Mouse (Mus musculus) liver, adult (tissue): ENCODE results near the gene Crocc.

ENCODE experiments used
- GATA4 ChIP-seq: IDR thresholded peaks from 2 replicates; pipeline ENCODE4 v1.6.1; 2014; ENCODE audit warnings: mild to moderate bottlenecking, low read length; ENCODE audit not compliant: insufficient replicate concordance

Crocc gene

DNA sequence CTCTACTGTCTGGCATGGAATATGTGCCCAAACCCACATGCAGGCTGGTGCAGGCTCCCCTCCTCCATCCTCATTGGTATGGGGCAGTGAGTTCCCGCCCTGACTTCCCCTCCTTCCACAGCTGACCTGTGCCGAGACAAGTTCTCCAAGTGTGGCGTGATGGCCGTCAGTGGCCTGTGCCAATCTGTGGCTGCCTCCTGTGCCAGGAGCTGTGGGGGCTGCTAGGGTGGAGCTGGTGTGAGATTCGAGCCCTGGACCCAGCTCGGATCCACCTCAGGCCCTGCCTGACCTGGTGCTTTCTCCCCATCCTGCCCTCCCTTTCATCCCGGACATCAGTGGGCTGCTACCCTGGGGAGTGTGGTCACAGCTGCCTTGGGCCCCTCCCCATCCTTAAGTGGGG is 45.0 kb downstream of the Crocc start:
- TF ChIP-seq GATA4: no peak

DNA sequence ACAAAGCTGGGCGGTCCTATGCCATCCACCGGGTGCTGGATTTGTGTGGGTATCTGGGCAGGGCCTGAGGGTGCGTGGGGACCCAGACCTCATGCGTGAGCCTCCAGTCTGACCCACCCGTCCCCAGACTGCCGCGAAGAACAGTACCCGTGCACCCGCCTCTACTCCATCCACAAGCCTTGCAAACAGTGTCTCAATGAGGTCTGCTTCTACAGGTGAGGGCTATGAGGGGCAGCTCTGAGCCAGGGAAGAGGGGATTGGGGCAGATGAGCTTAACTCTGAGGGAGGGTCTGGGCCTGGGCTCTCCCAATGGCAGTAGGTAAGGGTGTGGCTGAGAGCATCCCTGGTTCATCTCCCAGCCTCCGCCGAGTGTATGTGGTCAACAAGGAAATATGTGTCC is 45.5 kb downstream of the Crocc start:
- TF ChIP-seq GATA4: no peak

DNA sequence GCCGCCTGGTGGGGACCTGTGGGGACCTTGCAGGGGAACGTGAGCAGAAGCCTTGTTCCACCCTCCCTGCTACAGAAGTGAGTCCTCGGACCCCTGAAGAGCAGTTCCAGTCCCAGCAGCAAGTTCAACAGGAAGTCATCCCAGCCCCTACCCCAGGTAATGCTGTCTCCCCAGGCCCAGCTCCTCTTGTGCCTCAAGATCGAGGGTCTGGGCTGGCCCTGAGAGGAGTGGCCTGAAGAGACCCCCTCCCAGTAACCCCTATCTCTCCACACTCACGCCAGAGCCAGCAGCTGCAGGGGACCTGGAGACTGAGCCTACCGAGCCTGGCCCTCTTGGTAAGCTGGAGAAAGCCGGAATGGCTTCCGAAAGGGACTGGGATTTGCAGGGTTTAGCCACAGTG is 46.2 kb downstream of the Crocc start:
- no peak for TF ChIP-seq GATA4

DNA sequence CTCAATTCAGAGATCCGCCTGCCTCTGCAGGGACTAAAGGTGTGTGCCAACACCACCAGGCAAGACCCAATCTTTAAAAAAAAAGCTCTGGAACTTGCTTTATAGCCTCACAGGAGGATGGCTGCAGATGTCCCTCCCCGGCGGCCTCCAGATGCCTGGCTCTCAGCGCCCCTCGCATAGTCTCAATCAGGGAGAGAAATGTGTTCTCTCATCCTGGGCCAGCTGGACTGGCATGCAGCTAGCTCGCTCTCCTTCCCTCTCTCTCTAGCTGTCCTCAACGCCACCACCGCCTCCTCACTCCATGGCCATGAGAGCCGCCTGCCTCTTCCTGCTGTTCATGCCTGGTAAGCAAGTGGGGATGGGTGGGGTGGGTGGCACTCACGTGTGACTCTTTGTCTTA is 47.8 kb downstream of the Crocc start:
- no peak for TF ChIP-seq GATA4

DNA sequence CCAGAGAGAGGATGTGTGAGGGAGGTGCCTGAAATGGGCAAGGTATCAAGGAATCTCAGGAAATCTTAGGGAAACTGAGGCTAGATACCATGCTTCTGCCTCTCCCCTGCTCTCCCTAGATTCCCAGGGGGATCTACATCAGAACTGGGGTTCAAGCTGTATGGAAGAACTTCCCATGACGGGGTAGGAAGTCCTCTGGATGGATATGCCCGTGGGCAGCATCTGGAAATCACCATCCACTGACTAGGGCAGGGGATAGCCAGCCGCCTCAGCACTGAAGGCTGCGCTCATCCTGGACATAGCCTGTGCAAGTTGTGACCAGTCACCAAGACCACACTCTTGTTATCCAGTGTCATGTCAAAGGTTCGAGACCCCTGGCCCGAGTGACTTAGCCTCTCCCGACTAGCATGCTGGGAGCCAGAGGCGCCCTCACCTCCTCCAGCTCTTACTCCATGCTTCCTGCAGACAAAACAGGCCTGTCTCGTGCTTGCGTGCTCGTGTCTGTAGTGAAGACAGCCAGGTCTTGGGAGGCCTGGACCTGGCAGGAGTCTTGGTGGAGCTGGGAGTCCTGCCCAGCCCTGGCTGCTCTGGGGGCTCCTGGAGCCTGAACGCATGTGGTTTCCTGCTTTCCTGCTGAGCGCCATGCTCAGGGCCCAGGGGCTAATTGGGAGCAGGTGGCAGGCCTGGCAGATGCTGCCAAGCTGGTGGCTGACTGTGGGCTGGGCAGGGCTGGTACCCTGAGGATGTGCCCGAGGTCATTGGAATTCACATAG is 48.6 kb downstream of the Crocc start:
- no peak for TF ChIP-seq GATA4

DNA sequence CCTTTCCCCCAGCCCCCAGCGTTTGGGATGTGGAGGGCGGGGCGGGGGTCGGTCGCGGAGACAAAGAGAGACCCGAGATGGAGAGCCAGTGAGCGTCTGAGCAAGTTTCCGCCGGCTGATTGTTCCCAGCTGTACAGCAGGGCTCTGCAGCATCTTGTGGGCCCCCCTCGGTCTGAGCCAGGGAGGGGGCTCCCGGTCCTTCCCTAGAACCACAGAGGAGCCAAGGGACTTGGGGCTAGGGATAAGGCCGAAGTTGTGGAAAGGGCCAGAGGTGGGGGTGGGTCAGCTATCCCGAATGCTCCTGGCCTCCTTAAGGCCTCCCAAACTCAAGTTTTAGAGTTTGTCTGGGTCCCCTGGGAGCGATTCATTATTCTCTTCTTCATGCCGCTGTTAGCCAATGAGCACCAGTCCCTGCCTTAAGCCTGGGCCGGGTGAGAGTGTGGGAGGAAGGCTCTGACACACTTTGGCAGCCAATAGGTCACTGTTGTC is 49.4 kb downstream of the Crocc start:
- no peak for TF ChIP-seq GATA4

DNA sequence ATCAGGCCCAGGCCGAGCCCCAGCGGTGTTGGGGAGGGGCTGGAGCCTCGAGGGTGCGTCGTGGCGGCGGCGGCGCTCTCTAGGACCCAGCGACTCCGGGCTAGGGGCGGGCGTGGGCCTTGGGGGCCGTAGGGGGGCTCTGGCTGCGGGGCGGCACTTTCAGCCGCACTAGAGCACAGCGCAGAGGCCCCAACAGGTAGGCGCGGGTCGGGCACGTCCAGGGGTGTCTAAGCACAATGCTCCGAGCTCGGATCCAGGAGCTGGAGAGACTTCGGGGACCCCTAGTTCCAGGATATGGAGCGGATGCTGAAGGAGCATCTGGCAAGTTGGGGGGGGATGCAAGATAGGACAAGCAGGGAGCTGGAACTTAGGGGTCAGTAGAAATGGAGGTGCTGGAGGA is 49.8 kb downstream of the Crocc start:
- TF ChIP-seq GATA4: no peak

DNA sequence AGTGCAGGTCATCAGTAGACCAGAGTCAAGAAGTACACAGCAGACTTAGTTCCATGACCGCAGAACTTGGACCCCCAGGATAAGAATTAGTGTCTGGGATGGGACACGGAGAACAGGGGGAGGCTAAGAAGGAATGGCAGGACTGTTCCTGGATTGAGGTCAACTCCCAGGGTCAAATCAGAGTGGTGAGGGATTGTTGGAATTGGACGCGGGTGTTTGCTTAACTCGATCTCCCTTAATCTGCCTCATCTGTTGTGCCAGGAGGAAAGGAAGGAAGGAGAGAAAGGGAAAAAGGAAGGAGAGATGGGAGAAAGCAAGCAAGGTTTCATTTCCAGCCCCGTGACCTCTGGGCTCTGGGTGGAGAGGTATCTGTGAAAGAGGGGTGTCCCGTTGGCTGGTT is 50.2 kb downstream of the Crocc start, which contains the start of gene Mfap2:
TSS of gene Mfap2 (plus strand) at position 301 of the 400 bp plus-strand sequence.
- TF ChIP-seq GATA4: no peak

DNA sequence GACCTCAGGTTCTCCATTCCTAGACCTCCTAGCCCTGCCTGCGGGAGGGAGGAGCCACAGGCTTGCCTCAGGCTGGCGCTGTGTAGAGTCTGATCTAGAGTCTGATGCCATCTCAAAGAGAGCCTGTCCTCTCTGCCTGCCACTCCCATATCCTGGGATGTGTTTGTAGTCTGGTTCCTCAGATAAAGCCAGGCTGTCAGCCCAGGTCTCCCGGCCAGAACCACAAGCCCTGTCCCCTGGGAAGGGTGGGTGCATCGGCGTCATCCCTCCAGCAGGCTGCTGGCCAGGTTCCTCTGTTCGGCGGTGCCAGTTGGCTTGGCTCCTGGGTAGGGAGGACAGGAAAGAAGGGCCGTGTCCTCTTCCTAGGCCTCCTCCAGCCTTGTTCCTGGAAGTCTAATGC is 52.3 kb downstream of the Crocc start:
- no peak for TF ChIP-seq GATA4

DNA sequence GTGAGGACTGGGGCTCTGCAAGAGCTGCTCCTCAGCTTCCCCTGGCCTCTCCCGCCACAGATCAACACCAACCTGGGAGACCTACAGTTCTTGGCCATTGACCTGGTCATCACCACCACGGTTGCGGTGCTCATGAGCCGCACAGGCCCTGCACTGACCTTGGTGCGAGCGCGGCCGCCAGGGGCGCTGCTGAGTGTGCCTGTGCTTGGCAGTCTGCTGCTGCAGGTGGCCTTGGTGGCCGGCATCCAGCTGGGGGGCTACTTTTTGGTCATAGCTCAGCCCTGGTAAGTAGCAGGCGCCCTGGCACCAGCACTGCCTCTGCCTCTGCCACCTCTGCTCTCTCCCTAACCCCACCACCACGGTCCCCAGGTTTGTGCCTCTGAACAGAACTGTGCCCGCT is 54.4 kb downstream of the Crocc start:
- no peak for TF ChIP-seq GATA4

DNA sequence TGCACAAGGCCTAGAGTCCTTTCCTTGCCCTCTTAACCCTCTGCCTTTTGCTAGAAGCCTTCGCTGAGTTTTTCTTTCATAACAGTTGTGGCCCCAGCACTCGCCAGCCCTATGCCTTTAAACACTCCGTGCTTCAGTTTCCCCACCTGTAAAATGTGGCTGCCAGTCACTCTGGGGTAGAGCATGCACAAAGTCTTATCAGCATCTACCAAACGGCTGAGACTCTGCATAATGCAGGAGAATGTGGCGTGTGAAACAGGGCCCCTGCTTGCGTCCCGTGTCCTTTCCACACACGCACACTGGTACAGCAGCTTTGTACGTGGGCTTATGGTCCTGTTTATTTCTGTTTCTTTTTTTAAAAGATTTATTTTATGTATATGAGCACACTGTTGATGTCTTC is 63.5 kb downstream of the Crocc start:
- no peak for TF ChIP-seq GATA4

DNA sequence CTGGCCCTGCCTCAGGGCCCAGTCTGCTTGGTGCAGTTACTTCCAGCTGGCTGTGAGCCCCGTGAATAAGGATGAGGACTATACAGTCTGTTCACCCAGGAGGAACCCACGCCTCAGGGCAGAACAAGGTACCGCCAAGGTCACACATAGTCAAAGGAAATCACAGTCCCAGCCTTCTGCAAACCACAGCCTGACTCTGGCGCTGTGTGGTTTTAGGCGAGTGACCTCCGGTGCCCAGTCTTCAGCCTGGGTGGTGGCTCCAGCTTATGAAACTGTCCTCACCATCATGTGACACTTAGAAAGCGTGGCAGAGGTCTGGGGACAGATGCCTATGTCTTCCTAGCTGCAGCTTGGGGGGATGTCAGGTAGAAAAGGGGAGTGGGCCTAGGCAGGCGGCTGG is 64.5 kb downstream of the Crocc start:
- no peak for TF ChIP-seq GATA4

DNA sequence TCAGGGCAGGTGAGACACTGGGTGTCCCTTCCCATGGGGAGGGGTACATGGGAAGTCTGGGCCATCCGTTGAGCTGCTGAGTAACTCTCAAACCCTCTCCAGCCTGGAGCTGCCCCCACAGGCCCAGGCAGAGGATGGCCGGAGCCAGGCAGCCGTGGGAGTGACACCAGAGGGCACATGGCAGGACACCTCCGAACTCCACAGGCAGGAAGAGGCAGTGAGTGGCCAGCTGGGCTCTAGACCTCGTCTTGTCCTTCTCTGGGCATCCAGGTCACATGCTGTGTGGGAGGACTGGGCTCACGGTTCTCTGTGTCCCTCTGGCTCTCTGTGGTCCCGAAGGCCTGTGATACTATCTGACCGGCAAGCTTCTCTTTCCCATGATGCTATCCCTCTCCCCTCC is 66.5 kb downstream of the Crocc start:
- TF ChIP-seq GATA4: no peak

DNA sequence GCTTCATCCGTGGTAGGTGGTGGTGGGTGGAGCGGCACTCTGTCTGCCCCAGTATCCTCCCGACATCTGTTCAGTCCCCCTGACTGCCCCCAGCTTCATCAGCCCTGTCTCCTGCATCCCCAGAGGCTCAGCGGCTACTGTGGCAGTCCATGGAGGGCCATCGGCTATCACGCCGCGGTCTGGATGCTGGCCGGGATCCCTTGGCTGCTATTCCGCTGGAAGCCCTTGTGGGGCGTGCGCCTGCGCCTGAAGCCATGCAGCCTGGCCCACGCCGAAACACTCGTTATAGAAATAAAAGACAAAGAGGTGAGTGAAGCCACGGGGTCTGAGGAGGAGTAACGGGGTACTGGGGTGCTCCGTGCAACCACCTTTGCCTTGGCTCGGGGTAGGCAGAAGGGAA is 68.1 kb downstream of the Crocc start:
- TF ChIP-seq GATA4: no peak

DNA sequence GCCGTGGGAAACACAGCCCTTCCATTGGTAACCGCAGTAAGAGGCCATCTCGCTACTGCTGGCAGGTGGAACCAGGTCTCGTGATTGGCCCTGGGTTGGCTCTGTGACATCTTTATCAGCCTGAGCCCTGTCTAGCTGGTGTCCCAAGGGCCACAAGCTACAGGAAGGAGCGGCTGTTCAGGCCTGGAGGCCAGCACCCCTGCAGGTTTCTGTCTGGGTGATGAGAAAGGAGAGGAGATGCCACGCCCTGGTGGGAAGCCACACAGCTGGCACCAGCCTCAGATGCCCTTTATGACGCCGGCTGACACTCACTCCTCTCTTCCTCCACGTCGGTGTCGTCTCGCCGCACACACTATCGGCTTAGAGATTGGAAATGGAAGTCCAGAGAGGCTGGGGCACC is 70.9 kb downstream of the Crocc start:
- TF ChIP-seq GATA4: no peak

DNA sequence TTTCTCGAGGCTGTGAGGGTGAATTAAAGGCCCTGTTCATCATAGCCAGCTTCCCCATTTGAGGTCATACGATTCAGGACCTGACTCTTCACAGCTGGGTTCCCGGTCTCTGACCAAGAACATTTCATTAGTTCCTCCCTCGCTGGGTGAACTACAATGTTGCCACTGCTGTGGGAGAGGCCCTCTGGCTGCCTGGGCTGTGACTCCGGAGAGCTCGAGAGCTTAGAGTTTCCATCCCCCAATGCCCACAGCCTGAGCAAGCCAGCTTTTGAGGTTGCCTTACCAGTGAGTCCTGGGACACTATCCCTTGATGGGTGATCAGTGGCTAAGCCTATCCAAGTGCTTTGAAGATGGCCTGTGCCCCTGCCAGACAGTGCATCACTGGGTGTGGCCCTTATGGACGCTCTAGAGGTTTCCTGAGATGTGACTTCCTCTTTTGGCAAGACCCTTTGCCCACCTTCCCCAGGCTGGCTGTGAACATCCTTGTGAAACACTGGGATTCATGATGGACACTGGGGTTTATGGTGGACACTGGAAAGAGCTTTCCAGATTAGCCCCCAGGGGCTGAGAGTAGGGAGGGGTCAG is 71.6 kb downstream of the Crocc start:
- no peak for TF ChIP-seq GATA4

DNA sequence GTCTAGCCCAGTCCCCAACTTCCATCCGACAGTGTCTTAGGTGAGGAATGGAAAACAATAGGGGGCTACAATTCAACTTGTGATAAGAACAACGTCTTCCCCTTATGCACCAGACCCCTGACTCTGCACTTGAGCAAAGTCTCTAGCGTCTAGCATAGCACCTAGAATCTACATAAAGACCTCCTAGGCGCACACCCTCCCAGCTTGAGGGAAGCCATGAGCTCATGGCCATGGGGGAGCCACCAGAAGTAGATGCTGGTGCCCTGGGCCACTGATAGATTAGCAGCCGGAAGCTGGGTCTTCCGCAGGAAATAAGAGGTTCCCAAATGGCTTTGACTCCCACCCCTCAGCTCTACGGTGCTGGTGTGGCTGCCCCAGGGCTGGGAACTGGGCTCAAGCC is 72.9 kb downstream of the Crocc start:
- TF ChIP-seq GATA4: no peak
